Mouse (Mus musculus): ENCODE results near the gene Anks1. TPM values are rescaled to one million over a fixed set of nuclear protein-coding genes. Genes with fewer than 3 reads are reported as not detected.

Gene Anks1
- polyA plus RNA-seq, 1 experiment from 2014 or later = 22.5 TPM

GRCm38 (mm10) chr17:27968033-27968750 lies 59.1 kb downstream of the Anks1 start:
- ATAC-seq (ENCODE audit: insufficient number of reproducible peaks, insufficient read depth, low FRiP score, low TSS enrichment) = no peak
- no peak overlapping the region for H3K27ac ChIP-seq
- no peaks in the 10 kb centered on the region for H3K27me3 ChIP-seq
- 86% methylated on average over 9 of the region's 9 CpGs for WGBS
- no peaks in the 10 kb centered on the region for H3K36me3 ChIP-seq
- no peak overlapping the region for H3K4me2 ChIP-seq (replicated peaks)
- H3K9me3 ChIP-seq = no peaks in the 10 kb centered on the region
- peaks cover 27% of the 10 kb centered on the region for H3K4me1 ChIP-seq
- H3K4me3 ChIP-seq = no peak overlapping the region
- H3K9ac ChIP-seq = no peak overlapping the region

DNA sequence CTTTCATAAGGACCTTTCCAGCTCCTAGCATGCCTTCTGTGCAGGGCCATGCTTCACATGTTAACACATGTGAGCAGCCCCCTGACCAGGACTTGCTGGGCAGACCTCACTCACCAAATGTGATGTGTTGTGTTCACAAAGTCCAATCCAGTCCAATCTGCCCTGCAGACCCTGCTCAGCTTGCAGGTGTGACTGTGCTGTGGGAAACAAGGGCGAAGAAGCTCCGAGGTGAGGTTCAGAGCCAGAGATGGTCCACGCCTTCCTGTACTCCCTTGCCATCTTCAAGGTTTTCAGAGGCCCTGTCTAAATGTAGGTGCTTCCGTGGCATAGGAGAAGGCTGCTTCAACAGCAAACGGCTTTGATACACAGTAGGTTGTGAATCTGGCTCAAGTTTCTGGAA lies 59.8 kb downstream of the Anks1 start:
- Histone ChIP-seq H3K27ac (no peak overlapping the region), H3K4me3 (no peak overlapping the region), H3K4me1 (peaks cover 26% of the 10 kb centered on the region), H3K9me3 (no peaks in the 10 kb centered on the region), H3K9ac (no peak overlapping the region), H3K4me2 (replicated peaks) (no peak overlapping the region), H3K27me3 (no peaks in the 10 kb centered on the region), H3K36me3 (no peaks in the 10 kb centered on the region)
- WGBS = 93% methylated on average over 5 of the region's 5 CpGs
- no peak for ATAC-seq (ENCODE audit: insufficient number of reproducible peaks, insufficient read depth, low FRiP score, low TSS enrichment)

- ATAC-seq (ENCODE audit: insufficient number of reproducible peaks, insufficient read depth, low FRiP score, low TSS enrichment) = no peak
- H3K9me3 ChIP-seq = no peaks in the 10 kb centered on the region
- 75% methylated on average over 8 of the region's 8 CpGs for WGBS
- H3K4me1 ChIP-seq = peaks cover 22% of the 10 kb centered on the region
- H3K27me3 ChIP-seq = no peaks in the 10 kb centered on the region
- H3K4me2 ChIP-seq (replicated peaks) = no peak overlapping the region
- no peaks in the 10 kb centered on the region for H3K36me3 ChIP-seq
- H3K4me3 ChIP-seq = no peak overlapping the region
- no peak overlapping the region for H3K9ac ChIP-seq
- no peak overlapping the region for H3K27ac ChIP-seq
These were observed 60.3 kb downstream of the Anks1 start for GRCm38 (mm10) chr17:27969365-27969764.

GRCm38 (mm10) chr17:27969896-27970295 lies 60.8 kb downstream of the Anks1 start:
- Histone ChIP-seq H3K9me3 (no peaks in the 10 kb centered on the region), H3K4me1 (0 out of 2 replicates have a peak, but pooled peaks cover 17% of the 10 kb centered on the region), H3K4me2 (replicated peaks) (no peak overlapping the region), H3K36me3 (0 out of 2 replicates have a peak, but pooled peaks cover 2% of the 10 kb centered on the region), H3K4me3 (no peak overlapping the region), H3K27me3 (no peaks in the 10 kb centered on the region), H3K27ac (no peak overlapping the region), H3K9ac (no peak overlapping the region)
- WGBS = 84% methylated on average over 5 of the region's 5 CpGs
- no peak for ATAC-seq (ENCODE audit: insufficient number of reproducible peaks, insufficient read depth, low FRiP score, low TSS enrichment)

DNA sequence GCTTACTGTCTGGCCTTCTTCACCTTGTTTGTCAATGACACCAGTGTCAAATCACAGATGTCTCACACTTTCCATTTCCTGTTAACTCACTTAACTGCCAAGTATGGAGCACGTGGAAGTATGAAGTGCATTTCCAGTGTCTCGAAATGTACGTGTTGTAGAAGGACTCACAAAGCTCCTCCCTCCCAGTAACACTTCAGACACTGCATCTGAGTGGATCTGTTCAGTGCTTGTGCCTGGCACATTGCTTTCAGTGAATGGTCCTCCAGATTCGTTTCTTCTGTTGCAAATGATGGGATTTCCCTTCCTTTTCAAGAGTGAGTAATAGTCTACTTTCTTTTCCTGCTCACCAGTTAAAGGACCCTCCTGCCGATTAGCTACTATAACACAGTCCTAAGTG lies 61.2 kb downstream of the Anks1 start:
- Histone ChIP-seq H3K4me3 (no peak overlapping the region), H3K4me2 (replicated peaks) (no peak overlapping the region), H3K36me3 (0 out of 2 replicates have a peak, but pooled peaks cover 6% of the 10 kb centered on the region), H3K27ac (no peak overlapping the region), H3K9me3 (no peaks in the 10 kb centered on the region), H3K9ac (no peak overlapping the region), H3K27me3 (no peaks in the 10 kb centered on the region), H3K4me1 (0 out of 2 replicates have a peak, but pooled peaks cover 15% of the 10 kb centered on the region)
- whole genome bisulfite sequencing = 87% methylated on average over 5 of the region's 5 CpGs
- ATAC-seq (ENCODE audit: insufficient number of reproducible peaks, insufficient read depth, low FRiP score, low TSS enrichment) = no peak

GRCm38 (mm10) chr17:27971496-27971895 lies 62.4 kb downstream of the Anks1 start:
- 85% methylated on average over 9 of the region's 9 CpGs for WGBS
- 0 out of 2 replicates have a peak, but pooled peaks cover 11% of the 10 kb centered on the region for H3K4me1 ChIP-seq
- no peak for ATAC-seq (ENCODE audit: insufficient number of reproducible peaks, insufficient read depth, low FRiP score, low TSS enrichment)
- H3K4me3 ChIP-seq = no peak overlapping the region
- no peak overlapping the region for H3K9ac ChIP-seq
- H3K27me3 ChIP-seq = no peaks in the 10 kb centered on the region
- no peak overlapping the region for H3K4me2 ChIP-seq (replicated peaks)
- H3K27ac ChIP-seq = no peak overlapping the region
- H3K36me3 ChIP-seq = peaks cover 11% of the 10 kb centered on the region
- H3K9me3 ChIP-seq = no peaks in the 10 kb centered on the region

- no peak for ATAC-seq (ENCODE audit: insufficient number of reproducible peaks, insufficient read depth, low FRiP score, low TSS enrichment)
- Histone ChIP-seq H3K9me3 (no peaks in the 10 kb centered on the region), H3K9ac (no peak overlapping the region), H3K4me3 (no peak overlapping the region), H3K27me3 (no peaks in the 10 kb centered on the region), H3K27ac (no peak overlapping the region), H3K36me3 (peaks cover 29% of the 10 kb centered on the region), H3K4me2 (replicated peaks) (no peak overlapping the region), H3K4me1 (0 out of 2 replicates have a peak, but pooled peaks cover 9% of the 10 kb centered on the region)
- WGBS = 79% methylated on average over 4 of the region's 4 CpGs
These were observed 64.2 kb downstream of the Anks1 start for GRCm38 (mm10) chr17:27973337-27973736.

DNA sequence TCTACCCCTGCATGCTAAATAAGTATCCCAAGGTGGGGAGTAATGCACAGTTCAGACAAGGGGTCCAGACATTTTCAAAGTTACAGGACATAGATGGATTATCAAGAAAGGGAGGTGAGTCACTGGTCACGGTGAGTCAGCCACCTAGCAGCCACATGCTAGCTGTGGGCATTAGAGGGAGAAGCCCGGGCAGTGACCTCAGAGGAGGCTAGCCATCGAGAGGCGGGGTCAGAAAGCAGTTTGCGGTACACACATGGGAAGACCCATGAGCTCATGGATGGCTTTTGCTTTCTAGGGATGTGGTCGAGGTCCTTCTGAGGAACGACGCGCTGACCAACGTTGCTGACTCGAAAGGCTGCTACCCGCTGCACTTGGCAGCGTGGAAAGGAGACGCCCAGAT lies 67.2 kb downstream of the Anks1 start:
- H3K9me3 ChIP-seq = no peaks in the 10 kb centered on the region
- H3K4me1 ChIP-seq = no peaks in the 10 kb centered on the region
- no peak overlapping the region for H3K27ac ChIP-seq
- H3K4me2 ChIP-seq (replicated peaks) = no peak overlapping the region
- ATAC-seq (ENCODE audit: insufficient number of reproducible peaks, insufficient read depth, low FRiP score, low TSS enrichment) = no peak
- 91% methylated on average over 14 of the region's 14 CpGs for WGBS
- H3K9ac ChIP-seq = no peak overlapping the region
- no peak overlapping the region for H3K4me3 ChIP-seq
- H3K27me3 ChIP-seq = no peaks in the 10 kb centered on the region
- H3K36me3 ChIP-seq = peaks cover 38% of the 10 kb centered on the region

GRCm38 (mm10) chr17:27977008-27977636 lies 68.0 kb downstream of the Anks1 start:
- Histone ChIP-seq H3K27me3 (no peaks in the 10 kb centered on the region), H3K36me3 (peaks cover 38% of the 10 kb centered on the region), H3K9me3 (no peaks in the 10 kb centered on the region), H3K27ac (no peak overlapping the region), H3K4me1 (no peaks in the 10 kb centered on the region), H3K4me2 (replicated peaks) (no peak overlapping the region), H3K9ac (no peak overlapping the region), H3K4me3 (no peak overlapping the region)
- WGBS = 85% methylated on average over 3 of the region's 3 CpGs
- no peak for ATAC-seq (ENCODE audit: insufficient number of reproducible peaks, insufficient read depth, low FRiP score, low TSS enrichment)

GRCm38 (mm10) chr17:27980391-27980955 lies 71.4 kb downstream of the Anks1 start:
- ATAC-seq (ENCODE audit: insufficient number of reproducible peaks, insufficient read depth, low FRiP score, low TSS enrichment) = no peak
- no peak overlapping the region for H3K9ac ChIP-seq
- H3K4me2 ChIP-seq (replicated peaks) = no peak overlapping the region
- H3K27me3 ChIP-seq = no peaks in the 10 kb centered on the region
- H3K27ac ChIP-seq = no peak overlapping the region
- WGBS = 93% methylated on average over 3 of the region's 3 CpGs
- no peaks in the 10 kb centered on the region for H3K4me1 ChIP-seq
- no peaks in the 10 kb centered on the region for H3K9me3 ChIP-seq
- H3K36me3 ChIP-seq = peaks cover 40% of the 10 kb centered on the region
- no peak overlapping the region for H3K4me3 ChIP-seq

- H3K4me1 ChIP-seq = no peaks in the 10 kb centered on the region
- H3K9me3 ChIP-seq = no peaks in the 10 kb centered on the region
- 88% methylated on average over 5 of the region's 5 CpGs for WGBS
- no peak overlapping the region for H3K4me2 ChIP-seq (replicated peaks)
- H3K4me3 ChIP-seq = no peak overlapping the region
- H3K27me3 ChIP-seq = no peaks in the 10 kb centered on the region
- ATAC-seq (ENCODE audit: insufficient number of reproducible peaks, insufficient read depth, low FRiP score, low TSS enrichment) = no peak
- H3K27ac ChIP-seq = no peak overlapping the region
- no peak overlapping the region for H3K9ac ChIP-seq
- peaks cover 44% of the 10 kb centered on the region for H3K36me3 ChIP-seq
These were observed 72.5 kb downstream of the Anks1 start for GRCm38 (mm10) chr17:27981451-27982069.
